Mouse (Mus musculus): ENCODE measurements around the gene Rhbdd3.

- TF ChIP-seq POLR2AphosphoS5 (IDR thresholded peaks at IDR 0.05; ENCODE audit: borderline replicate concordance, low read depth, low read length): no peak
- no peak for TF ChIP-seq MYB (IDR thresholded peaks at IDR 0.05; ENCODE audit: low read depth, low read length)
- no peak for TF ChIP-seq GATA1 (IDR thresholded peaks at IDR 0.05; ENCODE audit: low read depth, low read length)
- no peak for TF ChIP-seq HCFC1 (IDR thresholded peaks at IDR 0.05; ENCODE audit: low read depth, low read length)
- TF ChIP-seq POLR2A (IDR thresholded peaks at IDR 0.05; ENCODE audit: control insufficient read depth in 1 of 2, insufficient read depth in 1 of 2, low read depth in 1 of 2, low read length in 2 of 2, poor library complexity in 1 of 2): no peak
- TF ChIP-seq EP300 (IDR thresholded peaks at IDR 0.05; ENCODE audit: low read depth in 1 of 2, low read length in 2 of 2): no peak
- no peak for TF ChIP-seq ZKSCAN1 (IDR thresholded peaks at IDR 0.05; ENCODE audit: low read depth, low read length)
These were observed 56.5 kb downstream of the Rhbdd3 start for GRCm38 (mm10) chr11:5154961-5155805.
